Mouse (Mus musculus) stomach, postnatal 0 days (tissue): ENCODE data around the gene Smim12.

Experiments used
- CTCF ChIP-seq: IDR thresholded peaks from 2 replicates; pipeline ENCODE4 v1.5.1; 2016; ENCODE audit warnings: antibody characterized with exemption, low read depth, mild to moderate bottlenecking, moderate library complexity
- EP300 ChIP-seq: optimal IDR thresholded peaks from 2 replicates; pipeline ENCODE3; 2016; ENCODE audit warnings: antibody characterized with exemption

DNA sequence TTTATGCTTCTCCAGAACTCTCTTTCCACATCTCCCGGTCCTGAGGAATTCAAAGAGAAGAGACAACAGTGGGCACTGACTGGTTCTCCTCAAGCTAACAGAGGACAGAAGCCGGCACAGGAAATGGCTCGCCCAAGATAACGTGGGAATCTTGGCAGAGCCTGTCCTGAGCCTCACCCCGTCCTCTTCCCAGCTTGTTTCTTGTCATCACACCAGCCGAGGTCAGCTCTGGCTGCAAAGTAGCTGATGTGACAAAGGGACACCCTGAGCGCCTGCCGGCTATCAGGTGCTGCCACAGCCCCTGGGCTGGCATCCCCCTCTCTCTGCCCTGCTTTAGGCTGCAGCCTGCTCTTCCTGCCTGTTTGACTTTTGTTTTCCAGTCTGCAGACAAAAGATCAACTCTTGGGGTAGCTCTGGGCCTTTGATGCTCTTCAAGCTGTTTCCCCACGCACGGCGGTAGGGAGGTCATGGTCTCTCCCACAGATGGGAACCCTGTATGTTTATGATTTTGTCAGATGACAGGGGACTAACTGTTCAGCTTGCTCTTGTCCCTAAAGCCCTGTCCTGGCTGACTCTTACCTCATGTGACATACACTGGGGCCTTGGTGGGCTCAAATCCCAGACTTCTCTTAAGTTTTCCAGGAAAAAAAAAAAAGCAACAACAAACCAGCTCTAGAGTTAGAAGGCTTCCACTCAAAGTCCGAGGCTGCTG lies 14.8 kb downstream of the Smim12 start:
- TF ChIP-seq CTCF (no peak), EP300 (no peak)
